ENCODE assay signal across 9 mouse cellular contexts in genomic region chr6:89553012-89553704, GRCm38 (mm10). TPM values are rescaled to one million over a fixed set of nuclear protein-coding genes. Genes with fewer than 3 reads are reported as not detected.
A peak's percentile ranks its signal among the peaks of the same experiment; 100 is the strongest.
DNase-seq lines count a peak whose midpoint lies in the region; ATAC-seq and TF ChIP-seq lines count a peak whose summit lies in the region.
"Had no signal": no experiment of that assay in that cellular context is flagged by ENCODE, and none has a peak within 500 bp of the region (broad histone marks: within the 10 kb centered on the region; RNA-seq: fewer than 3 reads in every experiment).

No protein-coding gene starts in this region.

- intact Hi-C loops in heart, postnatal 14 days (cut with DNase I) = loop anchor here (2.0 to 5.0 kb wide), 6 partner anchors 96 to 624 kb away; partner anchors contain the start of gene Plxna1

- no peak overlapping the region for H3K4me2 ChIP-seq in forebrain, embryonic 11.5 days (ENCODE audit: low read depth, low read length, severe bottlenecking)
- H3K4me2 ChIP-seq in lung, embryonic 14.5 days = no peak overlapping the region
- H3K4me2 ChIP-seq: heart, embryonic 13.5 days had no signal

- ATAC-seq in forebrain, embryonic 11.5 days (replicated peaks; ENCODE audit: low FRiP score) = peak; percentile 80
- ATAC-seq in lung, embryonic 14.5 days (ENCODE audit: insufficient read depth) = peak; percentile 77

- TF ChIP-seq CTCF in brain, embryonic 14.5 days (IDR thresholded peaks at IDR 0.05; ENCODE audit: borderline replicate concordance, extremely low read depth, insufficient read depth, insufficient read length) = peak; percentile 96
- peak; percentile 95 for TF ChIP-seq CTCF in lung, embryonic 14.5 days (IDR thresholded peaks at IDR 0.05; ENCODE audit: low read depth)

- H3K4me1 ChIP-seq in forebrain, embryonic 11.5 days (replicated peaks; ENCODE audit: control insufficient read depth, insufficient read depth, low read length) = peaks cover 3% of the 10 kb centered on the region; the same call in 1 of the 2 replicates
- H3K4me1 ChIP-seq in lung, embryonic 14.5 days (ENCODE audit: insufficient read depth) = 0 out of 2 replicates have a peak, but pooled peaks cover 2% of the 10 kb centered on the region

- no peaks in the 10 kb centered on the region for H3K9me3 ChIP-seq in forebrain, embryonic 11.5 days (ENCODE audit: control insufficient read depth, low read length)
- H3K9me3 ChIP-seq in lung, embryonic 14.5 days (ENCODE audit: low read depth, low read length) = no peaks in the 10 kb centered on the region
- H3K9me3 ChIP-seq: heart, embryonic 13.5 days had no signal

- H3K27me3 ChIP-seq in forebrain, embryonic 11.5 days (ENCODE audit: control insufficient read depth, insufficient read depth, low read length) = no peaks in the 10 kb centered on the region
- H3K27me3 ChIP-seq in lung, embryonic 14.5 days (ENCODE audit: insufficient read depth, low read length) = no peaks in the 10 kb centered on the region
- H3K27me3 ChIP-seq: heart, embryonic 13.5 days had no signal

- 16% methylated on average over 4 of the region's 4 CpGs for WGBS in forebrain, embryonic 11.5 days
- WGBS in large intestine, adult 2 months = 6% methylated on average over 4 of the region's 4 CpGs
- 5% methylated on average over 4 of the region's 4 CpGs for WGBS in lung, embryonic 14.5 days

- no peak for TF ChIP-seq POLR2A in brain, embryonic 14.5 days (IDR thresholded peaks at IDR 0.05; ENCODE audit: borderline replicate concordance, extremely low read depth, insufficient read depth, insufficient read length, poor library complexity, severe bottlenecking)

- no peak overlapping the region for H3K9ac ChIP-seq in forebrain, embryonic 11.5 days (ENCODE audit: low read length)
- no peak overlapping the region for H3K9ac ChIP-seq in lung, embryonic 14.5 days
- H3K9ac ChIP-seq: heart, embryonic 13.5 days had no signal

- DNase-seq in CD8-positive naive resting alpha-beta T cell, adult 2 months (ENCODE audit: low read depth in 2 of 2, low spot score in 2 of 2) = peak; percentile 33 to 50
- DNase-seq in brain, embryonic 14.5 days (ENCODE audit: low read depth) = peak; percentile 83
- peak; percentile 87 for DNase-seq in forebrain, embryonic 11.5 days (ENCODE audit: low spot score)
- peak; percentile 83 to 92 for DNase-seq in heart, postnatal 14 days
- DNase-seq in large intestine, adult 2 months (ENCODE audit: low read depth, low spot score) = peak; percentile 40
- DNase-seq in lung, embryonic 14.5 days = peak; percentile 90
- DNase-seq in ovary, postnatal 36 days (ENCODE audit: low spot score) = peak; percentile 76
- DNase-seq in thymus, postnatal 36 days = peak; percentile 57 to 68

- no peak overlapping the region for H3K27ac ChIP-seq in forebrain, embryonic 11.5 days (ENCODE audit: low read depth, low read length)
- H3K27ac ChIP-seq in lung, embryonic 14.5 days (ENCODE audit: low read depth) = no peak overlapping the region
- H3K27ac ChIP-seq: heart, embryonic 13.5 days had no signal

- H3K4me3 ChIP-seq in forebrain, embryonic 11.5 days (ENCODE audit: low read depth, low read length) = no peak overlapping the region
- H3K4me3 ChIP-seq in lung, embryonic 14.5 days (ENCODE audit: low read depth, low read length) = no peak overlapping the region
- H3K4me3 ChIP-seq: heart, embryonic 13.5 days had no signal

- no peaks in the 10 kb centered on the region for H3K36me3 ChIP-seq in forebrain, embryonic 11.5 days (ENCODE audit: control insufficient read depth, insufficient read depth, low read length)
- no peaks in the 10 kb centered on the region for H3K36me3 ChIP-seq in lung, embryonic 14.5 days (ENCODE audit: insufficient read depth)
- H3K36me3 ChIP-seq: heart, embryonic 13.5 days had no signal

RNA-seq across cellular contexts. Expression of gene Chchd6, which starts 42.3 kb away (rescaled TPM):
- 142 and 219 TPM in 2 replicates for polyA plus RNA-seq in brain, embryonic 14.5 days (2012; rRNA removed)
- 93.7 and 98.9 TPM in 2 replicates for polyA plus RNA-seq in forebrain, embryonic 11.5 days (2014; fragmentation: Nextera tagmentation; extraction: Ambion mirVana)
- total RNA-seq in heart, postnatal 14 days (2021) = 10 to 100 TPM; 10.2 to 11.1 TPM
- polyA plus RNA-seq in large intestine, adult 2 months (2012; rRNA removed) = 17.0 and 18.6 TPM in 2 replicates
- 66.9 and 69.3 TPM in 2 replicates for polyA plus RNA-seq in lung, embryonic 14.5 days (2014; fragmentation: Nextera tagmentation; extraction: Ambion mirVana)

Comparison
In these comparisons a context has a peak if more than half of its experiments do, and no peak if none do; other contexts are left out.
1. DNase-seq: peak in every context shown above with its lines; median percentile 90 in lung, embryonic 14.5 days; 88 in heart, postnatal 14 days; 87 in forebrain, embryonic 11.5 days; 83 in brain, embryonic 14.5 days; 76 in ovary, postnatal 36 days; 62 in thymus, postnatal 36 days; 42 in CD8-positive naive resting alpha-beta T cell, adult 2 months; 40 in large intestine, adult 2 months.